Mouse (Mus musculus) gastrocnemius, postnatal 10 days (tissue): ENCODE measurements at regions not wholly inside any gene's neighbourhood (a gene's known extent, or its start where the extent isn't known, plus 50 kb on each side); places are given as distances from the start of the nearest gene placed in this dataset.

Experiments used
- DNase-seq: peaks from one replicate; pipeline ENCODE4 v3.0.0; 2021; ENCODE audit warnings: mixed read lengths

- DNase-seq = no peak
Observed at GRCm38 (mm10) chr1:169155484-169156459, 375.5 kb downstream of the Nuf2 start.

DNA sequence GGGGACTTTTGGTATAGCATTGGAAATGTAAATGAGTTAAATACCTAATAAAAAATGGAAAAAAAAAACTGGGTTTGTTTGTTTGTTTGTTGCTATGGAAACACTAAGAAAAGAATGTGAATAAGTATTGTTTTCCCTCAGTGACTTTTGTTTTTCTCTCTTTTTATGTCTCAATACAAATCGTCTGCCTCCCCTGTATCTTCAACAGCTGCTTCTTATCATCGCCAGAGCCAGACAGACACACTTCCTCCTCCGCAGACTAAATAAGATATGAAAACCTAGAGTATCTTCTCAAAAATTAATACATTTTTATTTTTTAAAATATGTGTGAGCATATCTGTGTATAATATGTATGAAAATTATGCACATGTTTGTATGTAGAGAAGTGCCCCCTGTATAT lies 389.0 kb downstream of the Nuf2 start:
- DNase-seq = no peak

- no peak for DNase-seq
Observed at GRCm38 (mm10) chr1:169140056-169140455, 391.2 kb downstream of the Nuf2 start.

GRCm38 (mm10) chr1:169139507-169139906 lies 391.8 kb downstream of the Nuf2 start:
- no peak for DNase-seq

GRCm38 (mm10) chr1:169139184-169139486 lies 392.1 kb downstream of the Nuf2 start:
- DNase-seq = no peak

DNA sequence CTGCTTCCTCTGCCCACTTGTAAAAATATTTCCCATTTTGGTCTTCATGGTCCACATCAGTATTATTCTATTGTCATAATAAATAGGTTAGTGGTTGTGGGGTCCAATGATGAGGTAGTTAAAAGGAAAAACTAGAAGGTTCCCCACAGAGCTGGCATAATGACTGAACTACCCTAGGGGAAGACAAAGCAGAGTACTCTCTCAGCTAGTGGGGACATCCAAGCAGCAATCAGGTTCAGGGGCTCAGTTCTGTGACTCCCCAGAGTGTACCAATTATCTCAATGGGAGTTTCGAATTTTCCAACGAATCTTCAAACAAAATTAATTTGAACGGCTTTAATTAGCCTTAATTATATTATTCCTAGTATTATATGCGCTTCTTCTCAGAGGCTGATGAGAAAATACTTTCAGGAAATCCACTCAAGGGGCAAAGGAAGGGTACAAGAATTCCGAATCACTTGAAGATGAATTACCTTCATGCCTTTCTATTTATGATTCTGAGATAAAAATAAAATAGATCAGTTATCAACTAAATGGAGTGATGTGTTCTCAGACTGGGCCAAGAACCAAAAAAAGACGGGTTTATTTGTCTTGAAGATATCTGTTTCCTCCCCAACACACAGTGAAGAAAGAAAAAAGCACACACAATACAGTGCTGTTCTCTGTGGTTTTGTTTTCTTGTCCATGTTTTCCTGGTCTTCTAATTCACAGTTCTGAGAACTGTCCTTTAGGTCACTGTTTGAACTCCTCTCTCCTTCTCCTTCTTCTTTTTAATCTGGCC lies 392.7 kb downstream of the Nuf2 start:
- DNase-seq = no peak

- no peak for DNase-seq
Observed at GRCm38 (mm10) chr1:169135542-169135941, 395.7 kb downstream of the Nuf2 start.

DNA sequence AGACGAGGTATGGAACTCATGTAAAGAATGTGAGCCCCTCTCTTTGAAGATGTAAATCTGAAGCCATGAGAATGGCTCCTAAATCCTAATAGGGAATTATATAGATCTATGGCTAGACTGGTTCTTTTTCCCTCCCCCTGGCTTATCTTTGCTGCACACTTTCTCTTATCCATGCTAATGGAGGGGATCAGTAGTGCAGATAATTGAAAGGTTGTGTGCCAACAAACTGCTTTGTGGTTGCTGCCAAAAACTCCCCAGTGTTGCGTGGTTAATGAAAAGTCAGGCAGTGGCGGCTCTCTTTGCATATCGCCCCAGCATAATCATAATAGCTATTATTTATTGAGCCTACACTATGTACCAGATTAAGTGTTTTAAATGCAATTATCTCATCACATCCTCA lies 427.6 kb downstream of the Nuf2 start:
- no peak for DNase-seq

- DNase-seq = no peak
Observed at GRCm38 (mm10) chr1:169103113-169103512, 428.2 kb downstream of the Nuf2 start.

DNA sequence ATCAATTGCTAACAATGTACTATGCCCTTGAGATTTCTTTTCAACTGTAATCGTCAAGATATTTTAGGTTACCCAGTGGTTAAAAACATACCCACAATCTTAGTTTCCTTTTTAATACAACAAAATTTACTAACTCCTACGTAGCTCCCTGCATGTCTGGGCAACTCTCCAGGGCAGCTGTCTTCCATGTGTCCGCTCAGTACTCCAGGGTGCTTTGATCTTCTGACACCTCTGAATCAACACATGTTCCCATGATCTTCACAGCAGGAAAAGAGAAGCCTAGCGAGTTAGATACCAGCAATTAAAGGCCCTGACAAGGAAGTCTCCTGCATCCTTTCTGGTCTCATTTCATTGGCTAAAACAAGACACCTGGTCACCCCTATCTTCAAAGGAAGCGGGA lies 432.0 kb downstream of the Nuf2 start:
- peak; percentile 13 for DNase-seq

DNA sequence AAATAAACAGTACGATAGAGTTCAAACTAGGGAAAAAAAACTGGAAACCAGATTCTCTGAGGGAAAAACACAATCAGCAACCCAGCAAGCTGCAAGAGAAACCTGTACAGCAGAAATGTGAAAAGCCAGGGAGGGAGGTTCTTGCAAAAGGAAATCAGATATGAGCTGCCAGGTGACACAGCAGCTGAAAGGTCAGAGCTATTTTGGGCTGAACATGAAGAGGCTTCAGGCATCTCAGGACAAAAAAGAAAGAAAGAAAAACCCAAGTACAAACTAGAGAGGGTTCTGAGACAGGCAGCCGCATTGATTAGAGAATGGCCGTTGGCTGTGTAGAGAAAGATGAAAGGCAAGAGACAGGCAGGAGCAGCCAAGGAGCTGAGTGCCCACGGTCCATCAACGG lies 434.5 kb downstream of the Nuf2 start:
- DNase-seq = no peak

DNA sequence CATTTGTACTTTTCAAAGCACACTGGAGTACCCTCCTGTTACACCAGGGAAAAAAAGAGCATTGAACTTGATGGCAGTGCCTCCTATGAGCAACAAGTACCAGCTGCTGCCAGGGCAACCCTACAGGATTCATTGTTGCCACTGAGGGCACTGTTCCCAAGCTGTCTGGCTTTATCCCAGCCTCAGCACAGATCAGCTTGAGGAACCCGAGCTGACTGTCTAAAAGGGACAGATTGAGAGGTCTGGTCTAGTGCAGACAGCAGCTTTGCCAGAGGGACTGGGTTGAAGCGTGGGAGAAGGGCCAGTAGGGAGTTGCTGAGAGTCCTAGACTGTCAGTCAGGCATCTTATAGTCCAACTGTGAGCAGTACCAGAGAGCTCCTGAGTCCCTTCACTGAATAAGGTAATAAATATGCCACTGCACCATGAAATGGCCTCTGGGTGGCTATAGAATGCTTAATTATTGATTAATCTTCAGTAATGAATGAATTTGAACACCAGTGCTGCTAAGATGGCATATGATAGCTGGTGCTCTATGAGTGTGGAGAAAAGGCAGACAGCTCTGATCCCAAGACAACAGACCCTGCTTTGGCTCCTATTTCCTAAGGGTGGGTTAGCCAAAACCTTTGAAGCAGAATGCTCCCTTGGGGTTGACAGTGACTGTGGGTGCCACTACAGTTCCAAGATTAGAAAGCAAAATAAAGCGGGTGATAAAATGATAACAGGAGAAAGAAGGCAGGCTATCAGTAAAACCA lies 437.5 kb downstream of the Nuf2 start:
- no peak for DNase-seq

- DNase-seq = no peak
Observed at GRCm38 (mm10) chr1:169086032-169086431, 445.2 kb downstream of the Nuf2 start.

DNA sequence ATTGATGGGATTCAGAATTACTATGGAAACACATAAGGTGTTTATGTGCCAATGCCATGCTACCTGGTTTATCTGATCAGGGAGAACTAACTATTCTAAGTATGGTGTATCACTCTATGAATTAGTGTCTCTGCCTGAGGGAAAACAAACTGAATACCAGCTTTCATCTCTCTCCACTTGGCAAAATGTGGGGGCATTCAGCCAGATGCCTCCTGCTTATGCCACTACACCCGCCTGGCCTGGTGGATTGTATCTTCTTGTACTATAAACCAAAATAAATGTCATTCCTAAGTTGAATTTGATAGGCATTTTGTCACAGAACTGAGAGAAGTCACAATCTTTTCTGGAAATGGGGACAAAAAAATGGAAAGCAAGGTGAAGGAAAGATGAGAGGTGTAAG lies 450.6 kb downstream of the Nuf2 start:
- no peak for DNase-seq

DNA sequence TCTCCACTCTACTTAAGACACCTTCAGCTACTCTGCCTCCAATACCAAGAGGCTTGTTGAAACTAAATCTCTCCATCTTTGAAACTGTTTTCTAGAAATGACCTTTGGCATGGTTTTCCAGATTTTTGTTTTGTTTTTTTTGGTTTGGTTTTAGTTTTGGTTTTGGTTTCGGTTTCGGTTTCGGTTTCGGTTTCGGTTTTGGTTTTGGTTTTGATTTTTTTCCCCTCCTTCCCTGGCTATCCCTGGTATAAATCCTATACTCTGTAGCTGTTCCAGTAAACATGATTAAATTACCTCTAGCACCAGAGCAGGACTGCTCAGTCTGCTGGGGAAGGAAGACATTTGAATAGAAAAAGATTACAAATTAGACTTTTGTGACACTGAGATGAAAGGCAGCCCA lies 454.0 kb downstream of the Nuf2 start:
- DNase-seq = no peak

DNA sequence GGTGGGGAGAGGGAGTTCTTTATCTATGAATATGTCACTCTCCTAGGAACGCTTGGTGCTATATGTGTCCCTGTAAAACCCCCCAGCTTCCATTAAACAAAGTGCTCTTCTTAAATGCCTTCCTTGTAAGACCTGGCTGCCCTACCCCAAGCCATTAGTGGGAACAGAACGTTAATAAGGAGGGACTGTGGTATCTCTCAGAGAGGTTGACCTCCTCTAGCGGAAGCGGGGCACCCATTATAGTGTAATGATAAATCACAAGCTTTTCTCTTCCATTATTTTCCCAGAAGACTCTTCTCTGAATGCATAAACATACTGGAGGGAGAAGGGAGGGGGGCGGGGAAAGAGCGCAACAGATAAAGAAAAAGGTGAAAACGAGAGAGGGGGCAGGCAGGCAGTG lies 455.3 kb downstream of the Nuf2 start:
- DNase-seq = no peak

DNA sequence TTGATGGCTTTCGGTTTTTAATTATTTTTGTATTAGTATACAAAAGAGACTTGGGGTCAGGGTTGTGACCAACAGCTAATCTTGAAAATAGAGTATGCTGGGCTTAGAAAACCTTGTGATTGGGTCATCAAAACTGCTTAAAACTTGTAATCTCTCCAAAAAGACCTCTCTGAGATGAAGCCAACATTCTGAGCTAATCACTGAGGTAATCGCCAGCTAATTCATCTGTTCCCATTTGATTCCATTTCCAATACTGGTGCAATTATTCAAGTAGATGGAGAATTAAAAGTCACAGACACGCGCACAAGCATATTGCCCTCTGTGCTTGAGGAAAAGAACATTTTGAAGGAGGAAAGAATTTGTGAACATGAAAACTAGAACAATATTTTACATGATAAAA lies 459.9 kb downstream of the Nuf2 start:
- no peak for DNase-seq

DNA sequence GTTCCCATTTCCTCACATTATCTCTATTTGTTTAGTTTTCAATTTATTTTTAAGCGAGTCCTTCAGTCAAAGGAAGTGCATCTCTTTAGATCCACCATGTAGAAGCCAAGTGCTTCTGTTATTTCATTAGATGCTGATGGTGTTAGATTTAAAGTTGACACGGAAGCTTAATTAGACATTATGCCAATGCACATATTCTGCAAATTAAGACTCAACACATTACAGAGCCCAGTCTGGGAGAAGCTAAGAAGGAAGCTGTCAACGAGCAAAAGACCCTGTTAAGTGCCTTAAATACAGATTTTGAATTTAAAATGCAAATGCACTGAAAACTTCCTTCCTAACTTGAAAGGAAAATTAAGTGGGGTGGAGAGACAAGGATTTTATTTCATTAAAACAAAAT lies 461.6 kb downstream of the Nuf2 start:
- DNase-seq = no peak

DNA sequence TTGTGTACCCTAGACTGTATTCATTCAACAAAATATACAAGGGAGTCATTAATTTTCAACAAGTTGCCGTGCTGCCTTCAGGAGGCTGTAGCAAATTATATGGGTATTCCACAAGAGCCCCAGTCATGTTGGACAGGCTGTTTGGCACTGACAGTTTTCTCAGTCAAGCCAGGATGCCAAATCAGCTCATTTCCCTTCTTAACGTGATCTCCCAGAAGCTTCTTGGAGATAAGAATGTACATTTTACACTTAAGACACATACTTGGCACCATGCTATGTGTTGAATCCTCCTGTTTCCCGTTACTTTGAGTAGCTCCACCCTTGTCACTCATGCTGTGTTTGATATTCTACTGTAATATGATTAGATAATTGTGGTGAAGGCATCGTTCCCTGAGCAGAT lies 464.5 kb downstream of the Nuf2 start:
- DNase-seq = no peak

- no peak for DNase-seq
Observed at GRCm38 (mm10) chr1:169060627-169061026, 470.6 kb downstream of the Nuf2 start.

- DNase-seq = no peak
Observed at GRCm38 (mm10) chr1:169060145-169060544, 471.1 kb downstream of the Nuf2 start.

DNA sequence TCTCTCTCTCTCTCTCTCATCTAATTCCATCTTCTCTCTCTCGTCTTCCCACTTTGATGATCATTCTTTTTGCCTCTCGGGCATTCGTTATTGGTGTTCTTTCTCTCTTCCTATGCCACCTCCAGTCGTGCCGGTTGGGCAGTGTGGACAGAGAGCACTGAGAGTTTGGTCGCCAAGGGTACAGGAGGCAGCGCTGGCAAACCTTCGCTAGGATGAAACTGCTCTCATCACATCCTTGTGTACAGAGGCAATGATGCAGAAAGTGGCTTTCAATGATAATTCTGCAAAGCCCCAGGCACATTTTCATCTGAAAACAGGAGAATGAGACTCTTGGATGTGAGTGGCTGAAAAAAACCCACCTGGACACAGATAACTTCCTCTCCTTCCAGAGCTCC lies 479.4 kb downstream of the Nuf2 start:
- no peak for DNase-seq
